Mouse (Mus musculus): ENCODE measurements at regions not wholly inside any gene's neighbourhood (a gene's known extent, or its start where the extent isn't known, plus 50 kb on each side); places are given as distances from the start of the nearest gene placed in this dataset.

DNA sequence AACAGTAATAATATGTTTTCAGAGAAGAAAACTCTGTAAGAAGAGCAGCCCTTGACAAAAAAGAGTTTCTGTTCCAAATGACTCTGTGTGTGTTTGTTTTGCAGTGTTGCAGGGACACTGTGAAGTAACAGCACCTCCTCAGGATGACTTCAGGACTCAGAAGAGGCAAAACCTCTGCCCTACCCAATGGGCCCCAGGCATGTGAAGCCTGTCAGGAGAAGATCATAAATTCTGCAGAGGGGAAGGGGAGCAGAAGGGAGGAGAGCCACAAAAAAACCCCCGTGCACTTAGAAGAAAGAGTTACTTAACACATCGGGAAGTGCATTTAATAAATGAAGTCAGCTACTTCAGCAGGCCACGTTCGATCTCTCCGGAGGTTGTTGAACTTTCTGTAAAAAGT is 248.5 kb upstream of the Usp25 start:
- no peak for TF ChIP-seq CTCF (IDR thresholded peaks at IDR 0.05; ENCODE audit: low read depth)
- no peak for TF ChIP-seq EP300 (IDR thresholded peaks at IDR 0.05; ENCODE audit: low read depth)

Data from heart, postnatal 0 days (tissue).